Mouse (Mus musculus): ENCODE results near the gene Has3.

DNA sequence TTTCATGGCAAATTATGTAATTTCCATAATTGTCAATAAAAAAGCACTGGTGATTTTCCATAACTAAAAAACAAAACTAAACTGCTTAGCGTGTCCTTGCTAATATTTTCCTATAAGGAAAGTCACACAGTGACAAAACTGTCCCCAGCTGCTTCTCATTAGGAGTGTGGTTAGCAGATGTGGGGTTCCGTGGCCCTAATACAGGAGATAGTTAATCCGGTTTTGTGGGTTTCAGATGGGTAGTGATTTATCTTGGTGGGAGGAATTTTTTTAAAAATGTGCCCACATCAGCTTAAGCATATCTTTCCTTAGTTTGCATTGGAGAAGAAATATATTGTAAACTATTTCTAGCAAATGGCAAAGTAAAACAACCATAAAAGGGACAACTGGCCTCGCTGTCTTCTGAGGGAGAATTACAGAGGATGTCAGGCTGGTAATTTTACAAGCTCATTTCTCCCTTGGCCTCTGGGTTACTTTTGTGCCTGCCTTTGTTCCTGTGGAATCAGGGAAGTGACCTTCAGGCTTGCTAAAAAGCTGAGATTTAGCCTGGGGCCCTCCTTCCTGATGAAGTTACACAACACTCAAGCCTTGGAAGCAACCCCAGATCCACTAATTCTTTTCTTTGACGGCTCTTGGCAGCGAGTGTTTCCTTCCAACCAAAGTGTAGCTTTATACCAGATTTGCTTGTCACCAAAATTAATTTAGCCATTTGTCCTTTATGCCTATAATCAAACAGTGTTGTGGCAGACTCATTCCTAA lies 59.3 kb downstream of the Has3 start:
- no peak for TF ChIP-seq MYOG (IDR thresholded peaks at IDR 0.05; ENCODE audit: control insufficient read depth, extremely low read depth, insufficient read length)
- no peak for TF ChIP-seq CTCF (IDR thresholded peaks at IDR 0.05; ENCODE audit: control insufficient read depth, insufficient read depth, insufficient read length)
- TF ChIP-seq USF1 (IDR thresholded peaks at IDR 0.05; ENCODE audit: low read depth): no peak
- TF ChIP-seq CEBPB (IDR thresholded peaks at IDR 0.05; ENCODE audit: low read depth): peak; percentile 22
- no peak for TF ChIP-seq MAX (IDR thresholded peaks at IDR 0.05)
- no peak for TF ChIP-seq MYOD1 (IDR thresholded peaks at IDR 0.05; ENCODE audit: control insufficient read depth, insufficient read length, low read depth)
- no peak for TF ChIP-seq FOSL1 (IDR thresholded peaks at IDR 0.05; ENCODE audit: insufficient read depth, low read length, poor library complexity, severe bottlenecking)

All from C2C12 (cell line).